ENCODE assay signal across 15 mouse cellular contexts in genomic region chr6:136421059-136421458, GRCm38 (mm10). TPM values are rescaled to one million over a fixed set of nuclear protein-coding genes. Genes with fewer than 3 reads are reported as not detected.
DNase-seq lines count a peak whose midpoint lies in the region; ATAC-seq and TF ChIP-seq lines count a peak whose summit lies in the region.
"Had no signal": no experiment of that assay in that cellular context is flagged by ENCODE, and none has a peak within 500 bp of the region (broad histone marks: within the 10 kb centered on the region; RNA-seq: fewer than 3 reads in every experiment).

No protein-coding gene starts in this region.

- ATAC-seq in forebrain, postnatal 0 days: peak; percentile 34; the same call in 1 of the 2 replicates
- ATAC-seq in forebrain, embryonic 15.5 days (replicated peaks): no peak
- peak; percentile 42; the same call in 1 of the 2 replicates for ATAC-seq in midbrain, embryonic 16.5 days
- ATAC-seq in midbrain, embryonic 15.5 days (replicated peaks): no peak

- no peak overlapping the region for H3K27ac ChIP-seq in forebrain, postnatal 0 days (ENCODE audit: low read depth, low read length)
- no peak overlapping the region for H3K27ac ChIP-seq in forebrain, embryonic 15.5 days (replicated peaks)
- no peak overlapping the region for H3K27ac ChIP-seq in midbrain, embryonic 16.5 days (ENCODE audit: low read length)
- H3K27ac ChIP-seq in midbrain, embryonic 15.5 days: no peak overlapping the region
- H3K27ac ChIP-seq: liver, embryonic 13.5 days had no signal

- peak; percentile 31; the same call in 1 of the 2 replicates for TF ChIP-seq CTCF in forebrain, postnatal 0 days (IDR thresholded peaks at IDR 0.05; ENCODE audit: low read depth)

- DNase-seq in forebrain, postnatal 0 days: no peak
- peak; percentile 22 for DNase-seq in c-Kit-positive CD71-positive TER-119-negative erythroid progenitor cells, embryonic 14.5 days (ENCODE audit: low read depth)
- peak; percentile 66 for DNase-seq in splenic B cell, adult 2 months (ENCODE audit: low read depth, low spot score)
- DNase-seq in kidney, postnatal 25 days: no peak
- no peak for DNase-seq in adipocyte (ENCODE audit: low spot score)
- DNase-seq: cerebellum, adult 11 months; liver, embryonic 13.5 days; spleen, adult 18-20 months had no signal

- no peaks in the 10 kb centered on the region for H3K9me3 ChIP-seq in forebrain, postnatal 0 days (ENCODE audit: low read length)
- no peaks in the 10 kb centered on the region for H3K9me3 ChIP-seq in forebrain, embryonic 15.5 days
- H3K9me3 ChIP-seq in midbrain, embryonic 16.5 days (replicated peaks; ENCODE audit: control insufficient read depth, low read length, poor library complexity, severe bottlenecking): no peaks in the 10 kb centered on the region
- H3K9me3 ChIP-seq in midbrain, embryonic 15.5 days: no peaks in the 10 kb centered on the region
- H3K9me3 ChIP-seq: G1E; liver, embryonic 13.5 days had no signal

- H3K4me2 ChIP-seq in forebrain, postnatal 0 days (ENCODE audit: low read depth): no peak overlapping the region
- no peak overlapping the region for H3K4me2 ChIP-seq in forebrain, embryonic 15.5 days (replicated peaks)
- H3K4me2 ChIP-seq in midbrain, embryonic 16.5 days (ENCODE audit: low read length): no peak overlapping the region
- H3K4me2 ChIP-seq in midbrain, embryonic 15.5 days: no peak overlapping the region
- H3K4me2 ChIP-seq: liver, embryonic 13.5 days had no signal

- H3K4me1 ChIP-seq in forebrain, postnatal 0 days (ENCODE audit: insufficient read depth): no peaks in the 10 kb centered on the region
- H3K4me1 ChIP-seq in forebrain, embryonic 15.5 days: no peaks in the 10 kb centered on the region
- no peaks in the 10 kb centered on the region for H3K4me1 ChIP-seq in midbrain, embryonic 16.5 days (ENCODE audit: control insufficient read depth, insufficient read depth, low read length)
- no peaks in the 10 kb centered on the region for H3K4me1 ChIP-seq in midbrain, embryonic 15.5 days

- WGBS in forebrain, postnatal 0 days: 62% methylated on average over 3 of the region's 3 CpGs
- 56% methylated on average over 3 of the region's 3 CpGs for WGBS in forebrain, embryonic 15.5 days
- 66% methylated on average over 3 of the region's 3 CpGs for WGBS in midbrain, embryonic 16.5 days
- 62% methylated on average over 3 of the region's 3 CpGs for WGBS in midbrain, embryonic 15.5 days

- H3K4me3 ChIP-seq in forebrain, postnatal 0 days (ENCODE audit: low read depth, low read length): no peak overlapping the region
- no peak overlapping the region for H3K4me3 ChIP-seq in forebrain, embryonic 15.5 days
- no peak overlapping the region for H3K4me3 ChIP-seq in midbrain, embryonic 16.5 days (ENCODE audit: low read depth, low read length)
- H3K4me3 ChIP-seq in midbrain, embryonic 15.5 days: no peak overlapping the region
- H3K4me3 ChIP-seq: liver, embryonic 13.5 days had no signal

- no peaks in the 10 kb centered on the region for H3K27me3 ChIP-seq in forebrain, postnatal 0 days (ENCODE audit: insufficient read depth, low read length)
- no peaks in the 10 kb centered on the region for H3K27me3 ChIP-seq in forebrain, embryonic 15.5 days
- H3K27me3 ChIP-seq in midbrain, embryonic 16.5 days (ENCODE audit: control insufficient read depth, insufficient read depth, low read depth, low read length): no peaks in the 10 kb centered on the region
- H3K27me3 ChIP-seq in midbrain, embryonic 15.5 days (replicated peaks): no peaks in the 10 kb centered on the region
- H3K27me3 ChIP-seq in splenic B cell, adult 2 months (ENCODE audit: control insufficient read depth, insufficient read depth, low read length, poor library complexity, severe bottlenecking): no peaks in the 10 kb centered on the region
- H3K27me3 ChIP-seq: liver, embryonic 13.5 days had no signal

- H3K36me3 ChIP-seq in forebrain, postnatal 0 days (ENCODE audit: insufficient read depth): no peaks in the 10 kb centered on the region
- H3K36me3 ChIP-seq in forebrain, embryonic 15.5 days: no peaks in the 10 kb centered on the region
- no peaks in the 10 kb centered on the region for H3K36me3 ChIP-seq in midbrain, embryonic 16.5 days (ENCODE audit: control insufficient read depth, insufficient read depth, low read length)
- H3K36me3 ChIP-seq in midbrain, embryonic 15.5 days (replicated peaks): no peaks in the 10 kb centered on the region
- H3K36me3 ChIP-seq in splenic B cell, adult 2 months (ENCODE audit: control insufficient read depth, insufficient read depth, low read length, poor library complexity, severe bottlenecking): no peaks in the 10 kb centered on the region
- H3K36me3 ChIP-seq: G1E; liver, embryonic 13.5 days had no signal

- H3K9ac ChIP-seq in forebrain, postnatal 0 days: no peak overlapping the region
- no peak overlapping the region for H3K9ac ChIP-seq in forebrain, embryonic 15.5 days (replicated peaks)
- no peak overlapping the region for H3K9ac ChIP-seq in midbrain, embryonic 16.5 days (ENCODE audit: low read depth, low read length)
- no peak overlapping the region for H3K9ac ChIP-seq in midbrain, embryonic 15.5 days
- H3K9ac ChIP-seq: liver, embryonic 13.5 days had no signal

RNA-seq across cellular contexts. Expression of gene E330021D16Rik, which starts 5.7 kb away (rescaled TPM):
- 0.29 TPM in 1 of 2 replicates, not detected in the other for total RNA-seq in forebrain, postnatal 0 days (2014; rRNA removed)
- not detected in 2 replicates for polyA plus RNA-seq in forebrain, postnatal 0 days (2015; fragmentation: Nextera tagmentation; extraction: Ambion mirVana)
- not detected in 2 replicates for polyA plus RNA-seq in forebrain, embryonic 15.5 days (2015; fragmentation: Nextera tagmentation; extraction: Ambion mirVana)
- polyA plus RNA-seq in midbrain, embryonic 16.5 days (2015; fragmentation: Nextera tagmentation; extraction: Ambion mirVana): not detected in 2 replicates
- polyA plus RNA-seq in midbrain, embryonic 15.5 days (2015; fragmentation: Nextera tagmentation; extraction: Ambion mirVana): not detected in 2 replicates
- total RNA-seq: layer of hippocampus, adult 8-10 months had no signal
- polyA plus RNA-seq: G1E; heart, embryonic 16.5 days; liver, embryonic 13.5 days; neural tube, embryonic 11.5 days had no signal

Comparison
In these comparisons a context has a peak if more than half of its experiments do, and no peak if none do; other contexts are left out.
1. ATAC-seq: peak in forebrain, postnatal 0 days (single experiment) and midbrain, embryonic 16.5 days (single experiment); none in forebrain, embryonic 15.5 days (single experiment) and midbrain, embryonic 15.5 days (single experiment).
2. DNase-seq: peak in c-Kit-positive CD71-positive TER-119-negative erythroid progenitor cells, embryonic 14.5 days (single experiment) and splenic B cell, adult 2 months (single experiment); none in forebrain, postnatal 0 days (single experiment), kidney, postnatal 25 days (0 of 2) and adipocyte (single experiment).